Mouse (Mus musculus) left cerebral cortex, postnatal 10 days (tissue): ENCODE results near the gene Hist1h3d. TPM values are rescaled to one million over a fixed set of nuclear protein-coding genes. Genes with fewer than 3 reads are reported as not detected.
"Not testable (repeated sequence)": the region's sequence is repeated elsewhere in the genome, so short reads cannot be mapped to it uniquely, and the experiment has no call there.

Source experiments
- DNase-seq, 2 experiments: peaks; one replicate each; pipeline ENCODE4 v3.0.0; 2021 to 2022; ENCODE audit warnings: low spot score in 2 of 2, mixed read lengths in 1 of 2; ENCODE audit errors: extremely low spot score in 1 of 2
- intact Hi-C: fragments of 180-260 bp; cut with DNase I; formaldehyde crosslinking; loops from one replicate; pipeline ENCODE4 v1.15.1; 2025
- total RNA-seq, 2 experiments: library from RNA; stranded (reverse); gene quantifications; 2 replicates each; pipeline ENCODE4 v1.2.3; 2021

Hist1h3d gene
- total RNA-seq, 2 experiments from 2014 or later = 8.4 to 9.1 TPM

- DNase-seq, intact Hi-C loops: not testable (repeated sequence)
Measured at GRCm38 (mm10) chr13:23560699-23561098, 14.9 kb upstream of the Hist1h3d start.

GRCm38 (mm10) chr13:23561531-23561882 is 14.1 kb upstream of the Hist1h3d start:
- DNase-seq, intact Hi-C loops: not testable (repeated sequence)

- intact Hi-C loops = not testable (repeated sequence)
- peak; percentile 95 to 98 for DNase-seq
Measured at GRCm38 (mm10) chr13:23561883-23562659, 13.5 kb upstream of the Hist1h3d start, which contains the start of gene Hist1h3e. Gene Hist1h3e, minus strand, starts transcription at chr13:23562369.

- DNase-seq = peak in 1 of 2 experiments; percentile 68
- intact Hi-C loops = no loop called here
Measured at GRCm38 (mm10) chr13:23562699-23563462, 12.7 kb upstream of the Hist1h3d start.

- intact Hi-C loops = no loop called here
- DNase-seq = no peak
Measured at GRCm38 (mm10) chr13:23564482-23564881, 11.1 kb upstream of the Hist1h3d start.

- DNase-seq, intact Hi-C loops: not testable (repeated sequence)
Measured at GRCm38 (mm10) chr13:23570261-23571021, 5.1 kb upstream of the Hist1h3d start.

- intact Hi-C loops = no loop called here
- DNase-seq = peak; percentile 57 to 87
Measured at GRCm38 (mm10) chr13:23571022-23571503, 4.5 kb upstream of the Hist1h3d start, which contains the start of the genes Hist1h2ae and Hist1h2bg. Gene Hist1h2ae, minus strand, starts transcription at chr13:23571220. Gene Hist1h2bg, plus strand, starts transcription at chr13:23571396.

GRCm38 (mm10) chr13:23571504-23572217 is 3.9 kb upstream of the Hist1h3d start:
- DNase-seq, intact Hi-C loops: not testable (repeated sequence)

GRCm38 (mm10) chr13:23572218-23573033 is 3.1 kb upstream of the Hist1h3d start:
- intact Hi-C loops = no loop called here
- DNase-seq = no peak

- DNase-seq, intact Hi-C loops: not testable (repeated sequence)
Measured at GRCm38 (mm10) chr13:23573034-23573897, 2.3 kb upstream of the Hist1h3d start.

GRCm38 (mm10) chr13:23573898-23574524 is 1.6 kb upstream of the Hist1h3d start, which contains the start of the genes Hist1h2bf and Hist1h2ad:
Gene Hist1h2bf, minus strand, starts transcription at chr13:23574196.
Gene Hist1h2ad, plus strand, starts transcription at chr13:23574381.
- intact Hi-C loops = not testable (repeated sequence)
- DNase-seq = peak; percentile 92 to 98

GRCm38 (mm10) chr13:23574546-23575170 is 905 bp upstream of the Hist1h3d start:
- DNase-seq, intact Hi-C loops: not testable (repeated sequence)

- not testable (repeated sequence) for DNase-seq
Measured at GRCm38 (mm10) chr13:23575864-23576313, 326 bp downstream of the Hist1h3d start.

GRCm38 (mm10) chr13:23576351-23576881 is 853 bp downstream of the Hist1h3d start:
- intact Hi-C loops = no loop called here
- DNase-seq = no peak

More at GRCm38 (mm10) chr13:23575864-23576313, 326 bp downstream of the Hist1h3d start:
- intact Hi-C loops = not testable (repeated sequence)
